Mouse (Mus musculus) G1E (cell line): ENCODE results near the gene Epas1.

Source experiments
- CTCF ChIP-seq: IDR thresholded peaks from 2 replicates; pipeline ENCODE4 v1.5.1; 2012; ENCODE audit warnings: low read depth, low read length, inconsistent platforms, mixed read lengths
- GATA1 ChIP-seq: IDR thresholded peaks from 2 replicates; pipeline ENCODE4 v1.6.1; 2012; ENCODE audit warnings: borderline replicate concordance, low read length, inconsistent platforms, mixed read lengths
- GATA2 ChIP-seq: IDR thresholded peaks from 2 replicates; pipeline ENCODE4 v1.6.1; 2012; ENCODE audit warnings: low read depth, low read length, inconsistent platforms, borderline replicate concordance
- POLR2AphosphoS5 ChIP-seq: IDR thresholded peaks from 2 replicates; pipeline ENCODE4 v1.6.1; 2012; ENCODE audit warnings: low read depth, low read length, inconsistent platforms; ENCODE audit not compliant: insufficient replicate concordance
- TAL1 ChIP-seq: conservative IDR thresholded peaks from 2 replicates; pipeline ENCODE4 v1.6.1; 2012; ENCODE audit warnings: low read depth, low read length, inconsistent platforms, mixed read lengths

GRCm38 (mm10) chr17:86762479-86763242 is 9.2 kb downstream of the Epas1 start:
- TF ChIP-seq CTCF (no peak), GATA1 (no peak), TAL1 (no peak), POLR2AphosphoS5 (no peak), GATA2 (no peak)
